Mouse (Mus musculus) megakaryocyte, embryonic 14.5 days (primary cell): ENCODE measurements around the gene Ifna15. TPM values are rescaled to one million over a fixed set of nuclear protein-coding genes. Genes with fewer than 3 reads are reported as not detected.
"Not testable (repeated sequence)": the region's sequence is repeated elsewhere in the genome, so short reads cannot be mapped to it uniquely, and the experiment has no call there.

Experiments used
- H3K27me3 ChIP-seq: replicated peaks from 2 replicates; pipeline ENCODE3; 2012; ENCODE audit warnings: inconsistent platforms
- H3K36me3 ChIP-seq: replicated peaks from 2 replicates; pipeline ENCODE3; 2012; ENCODE audit warnings: low read length, inconsistent platforms, mixed read lengths
- H3K4me1 ChIP-seq: 2 replicates; pipeline ENCODE4 v1.6.1; 2012; ENCODE audit warnings: inconsistent platforms
- H3K4me3 ChIP-seq: replicated peaks from 2 replicates; pipeline ENCODE3; 2012; ENCODE audit warnings: moderate library complexity, mild to moderate bottlenecking, inconsistent platforms
- H3K9me3 ChIP-seq: 2 replicates; pipeline ENCODE4 v1.6.1; 2012; ENCODE audit warnings: inconsistent platforms
- FLI1 ChIP-seq: IDR thresholded peaks from 2 replicates; pipeline ENCODE4 v1.6.1; 2012; ENCODE audit warnings: low read length, inconsistent platforms, mixed read lengths
- GATA1 ChIP-seq: IDR thresholded peaks from 3 replicates; pipeline ENCODE4 v1.6.1; 2012; ENCODE audit warnings: mixed read lengths, low read length, inconsistent platforms, borderline replicate concordance
- polyA plus RNA-seq: library from polyadenylated mRNA; stranded (reverse); fragments of >175 nt; gene quantifications from 2 replicates; pipeline ENCODE4 v1.2.3, GENCODE M21; 2012; ENCODE audit warnings: low replicate concordance; ENCODE audit not compliant: insufficient read depth

Gene Ifna15
- polyA plus RNA-seq, result not detected in 2 replicates

- H3K4me3 ChIP-seq, H3K4me1 ChIP-seq, H3K36me3 ChIP-seq, H3K9me3 ChIP-seq, H3K27me3 ChIP-seq: not testable (repeated sequence)
Measured at GRCm38 (mm10) chr4:88558145-88558544, at the start of gene Ifna15. Gene Ifna15, minus strand, starts transcription at chr4:88558245.

DNA sequence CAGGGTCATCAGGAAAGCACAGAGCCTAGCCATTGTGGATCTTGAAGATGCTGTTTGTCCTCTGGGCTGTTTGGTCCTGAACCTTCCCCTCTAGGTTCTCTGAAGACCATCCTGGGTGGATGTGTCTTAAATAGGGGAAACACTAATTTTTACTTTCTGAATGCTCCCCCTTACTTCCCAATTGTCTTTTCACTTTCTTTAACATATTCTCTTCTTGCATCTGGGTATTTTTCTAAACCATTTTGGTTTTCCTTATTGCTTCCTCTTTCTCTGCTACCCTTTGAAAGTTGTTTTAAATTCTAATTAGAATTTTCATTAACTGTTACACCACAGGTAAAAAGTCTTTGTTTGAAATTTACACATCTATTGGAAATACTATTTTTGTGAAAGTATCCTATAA, 45.2 kb upstream of the Ifna15 start, which contains the start of gene Ifna12:
Ifna12 (minus strand) TSS at position 101 of the 400 bp plus-strand sequence.
- TF ChIP-seq FLI1 (no peak), GATA1 (no peak)
- Histone ChIP-seq H3K9me3 (no peaks in the 10 kb centered on the region), H3K36me3 (no peaks in the 10 kb centered on the region), H3K4me3 (no peak within 1 kb of the TSS), H3K27me3 (no peaks in the 10 kb centered on the region), H3K4me1 (peaks cover 2% of the 10 kb centered on the region; the same call in 1 of the 2 replicates)

DNA sequence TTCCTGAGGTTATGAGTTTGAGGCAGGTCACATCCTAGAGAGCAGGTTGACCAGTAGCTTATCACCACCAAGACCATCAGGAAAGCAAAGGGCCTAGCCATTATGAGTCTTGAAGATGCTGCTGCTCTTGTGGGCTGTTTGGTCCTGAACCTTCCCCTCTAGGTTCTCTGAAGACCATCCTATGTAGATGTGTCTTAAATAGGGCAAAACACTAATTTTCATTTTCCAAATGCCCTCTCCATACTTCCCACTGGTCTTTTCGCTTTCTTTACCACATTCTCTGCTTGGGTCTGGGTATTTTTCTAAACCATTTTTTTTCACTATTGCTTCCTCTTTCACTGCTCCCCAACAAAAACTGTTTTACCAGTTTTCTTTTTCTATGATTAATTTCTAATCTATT, 34.2 kb upstream of the Ifna15 start, which contains the start of gene Ifna9:
Ifna9 (minus strand) TSS at position 101 of the 400 bp plus-strand sequence.
- Histone ChIP-seq H3K9me3 (no peaks in the 10 kb centered on the region), H3K4me3 (no peak within 1 kb of the TSS), H3K36me3 (no peaks in the 10 kb centered on the region), H3K4me1 (peaks cover 44% of the 10 kb centered on the region), H3K27me3 (no peaks in the 10 kb centered on the region)
- TF ChIP-seq GATA1, result no peak
- TF ChIP-seq FLI1, result no peak

DNA sequence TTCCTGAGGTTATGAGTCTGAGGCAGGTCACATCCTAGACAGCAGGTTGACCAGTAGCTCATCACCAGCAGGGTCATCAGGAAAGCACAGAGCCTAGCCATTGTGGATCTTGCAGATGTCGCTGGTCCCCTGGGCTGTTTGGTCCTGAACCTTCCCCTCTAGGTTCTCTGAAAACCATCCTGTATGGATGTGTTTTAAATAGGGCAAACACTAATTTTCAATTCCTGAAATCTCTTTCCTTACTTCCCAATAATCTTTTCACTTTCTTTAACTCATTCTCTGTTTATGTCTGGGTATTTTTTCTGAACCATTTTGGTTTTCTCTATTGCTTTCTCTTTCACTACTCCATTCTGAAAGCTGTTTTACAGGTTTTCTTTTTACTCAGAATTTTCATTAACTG, 13.7 kb upstream of the Ifna15 start, which contains the start of gene Ifna14:
Ifna14 (minus strand) TSS at position 101 of the 400 bp plus-strand sequence.
- Histone ChIP-seq H3K27me3 (peaks cover 2% of the 10 kb centered on the region), H3K36me3 (no peaks in the 10 kb centered on the region), H3K9me3 (no peaks in the 10 kb centered on the region), H3K4me1 (no peaks in the 10 kb centered on the region), H3K4me3 (no peak within 1 kb of the TSS)
- no peak for TF ChIP-seq GATA1
- TF ChIP-seq FLI1, result no peak

DNA sequence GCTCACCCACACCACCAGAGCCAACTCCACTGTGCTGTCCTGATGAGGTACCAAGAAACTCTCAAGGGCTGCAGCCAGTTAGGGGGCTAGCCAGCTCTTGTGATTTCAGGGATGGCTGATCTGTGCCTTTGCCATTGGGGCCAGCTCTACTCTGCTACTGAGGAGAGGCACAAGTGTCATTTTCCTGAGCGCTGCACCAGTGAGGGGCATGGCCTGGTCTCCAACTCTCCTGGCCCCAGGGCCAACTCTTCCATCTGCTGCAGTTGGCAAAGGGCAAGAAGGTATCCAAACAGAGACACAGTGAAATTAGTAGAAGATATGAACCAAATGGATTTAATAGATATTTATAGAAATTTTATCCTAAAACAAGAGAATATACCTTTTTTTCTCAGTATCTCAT, 3.7 kb upstream of the Ifna15 start:
- peaks cover 2% of the 10 kb centered on the region for H3K27me3 ChIP-seq

DNA sequence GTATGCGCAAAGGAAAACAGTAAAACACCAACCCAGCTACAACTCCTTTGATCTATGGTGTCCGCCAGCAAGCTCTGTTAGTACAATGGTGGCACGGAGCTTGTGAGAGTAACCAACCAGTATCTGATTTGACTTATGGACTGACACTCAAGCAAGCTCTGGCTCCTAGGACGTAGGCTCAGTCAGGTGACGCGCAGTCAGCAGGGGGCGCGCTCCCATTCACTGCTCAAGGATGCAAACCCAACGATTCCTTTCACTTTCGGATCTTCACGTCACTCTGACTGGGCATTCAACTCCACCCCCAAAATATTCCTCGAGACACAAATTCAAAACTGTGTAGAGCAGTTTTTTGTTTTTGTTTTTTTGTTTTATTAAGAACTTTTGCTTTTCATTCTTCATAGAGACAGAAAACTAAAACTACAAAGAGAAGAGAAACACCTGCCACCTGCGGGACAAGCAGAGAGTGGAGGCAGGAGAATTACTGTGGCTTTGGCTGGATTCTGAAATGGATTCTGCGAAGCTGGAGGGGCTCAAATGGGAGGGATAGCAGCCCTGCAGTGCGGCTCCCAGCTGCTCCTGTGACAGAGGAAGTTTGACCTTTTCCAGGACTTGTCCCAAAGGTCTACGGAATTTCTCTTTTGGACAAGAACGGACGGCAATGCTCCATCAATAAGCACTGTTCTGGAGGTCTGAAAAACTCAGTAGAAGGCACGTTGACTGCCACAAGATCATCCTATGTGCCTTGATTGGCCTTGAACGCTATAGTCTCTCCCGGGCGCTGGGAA, 7.7 kb downstream of the Ifna15 start:
- H3K36me3 ChIP-seq, result no peaks in the 10 kb centered on the region
- peak overlapping the region; percentile 92 for H3K4me3 ChIP-seq
- no peaks in the 10 kb centered on the region for H3K9me3 ChIP-seq
- H3K4me1 ChIP-seq, result peaks cover 30% of the 10 kb centered on the region
- no peak for TF ChIP-seq FLI1
- no peak for TF ChIP-seq GATA1
- H3K27me3 ChIP-seq, result peaks cover 5% of the 10 kb centered on the region

More for the DNA sequence above, 3.7 kb upstream of the Ifna15 start:
- TF ChIP-seq FLI1 (no peak), GATA1 (no peak)
- Histone ChIP-seq H3K9me3 (no peaks in the 10 kb centered on the region), H3K36me3 (no peaks in the 10 kb centered on the region), H3K4me1 (no peaks in the 10 kb centered on the region), H3K4me3 (no peak overlapping the region)

DNA sequence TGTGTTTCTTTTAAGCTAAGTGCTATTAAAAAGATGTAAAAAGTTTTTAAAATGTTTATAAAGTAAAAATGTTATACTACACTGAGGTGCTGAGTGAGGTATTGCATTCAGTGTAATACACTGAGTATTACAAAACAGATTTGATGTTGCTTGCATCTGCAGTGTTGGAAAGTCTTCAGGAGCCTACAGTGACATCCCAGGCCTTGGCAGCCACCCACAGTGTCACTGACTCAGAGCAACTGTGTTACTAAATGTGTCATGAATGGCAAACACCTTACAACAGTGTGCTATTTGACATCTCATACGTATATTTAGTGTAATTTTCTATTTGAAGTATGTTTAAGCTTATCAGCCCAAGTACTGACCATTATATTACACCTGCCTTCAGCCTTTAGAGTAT, 10.1 kb downstream of the Ifna15 start:
- peaks cover 27% of the 10 kb centered on the region for H3K4me1 ChIP-seq
- no peaks in the 10 kb centered on the region for H3K36me3 ChIP-seq
- H3K4me3 ChIP-seq, result no peak overlapping the region
- peaks cover 4% of the 10 kb centered on the region for H3K27me3 ChIP-seq
- TF ChIP-seq FLI1 (no peak), GATA1 (no peak)
- no peaks in the 10 kb centered on the region for H3K9me3 ChIP-seq

DNA sequence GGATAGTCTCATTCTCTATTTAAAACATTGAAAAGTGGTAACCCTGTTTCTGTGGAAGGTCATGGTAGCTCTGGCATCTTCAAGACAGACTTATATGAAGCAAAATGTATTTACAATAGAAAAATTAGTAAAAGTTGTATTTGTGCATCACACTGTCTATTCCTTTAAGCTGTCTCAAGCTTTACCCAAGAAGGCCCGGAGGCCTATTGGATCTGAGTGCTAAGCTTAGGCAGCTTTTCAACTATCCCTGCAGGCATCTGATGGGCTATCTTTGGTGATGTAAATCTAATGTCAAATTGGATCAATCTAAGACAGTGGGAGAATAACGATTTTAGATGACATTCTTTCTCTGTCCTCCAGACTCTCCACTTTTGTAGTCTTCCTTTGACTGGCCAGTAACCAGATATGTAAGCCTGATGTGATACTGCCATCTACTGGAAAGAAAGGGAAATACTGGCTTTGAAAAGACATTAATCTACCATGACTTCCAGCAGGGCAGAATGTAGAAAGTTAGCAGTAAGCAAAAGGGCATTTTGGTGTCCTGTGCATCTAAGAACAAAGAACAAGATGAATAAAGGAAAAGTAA, 14.3 kb downstream of the Ifna15 start:
- peaks cover 19% of the 10 kb centered on the region for H3K4me1 ChIP-seq
- H3K9me3 ChIP-seq, result no peaks in the 10 kb centered on the region
- H3K27me3 ChIP-seq, result peaks cover 3% of the 10 kb centered on the region
- TF ChIP-seq FLI1, result no peak
- TF ChIP-seq GATA1, result no peak
- H3K36me3 ChIP-seq, result no peaks in the 10 kb centered on the region
- H3K4me3 ChIP-seq, result no peak overlapping the region

DNA sequence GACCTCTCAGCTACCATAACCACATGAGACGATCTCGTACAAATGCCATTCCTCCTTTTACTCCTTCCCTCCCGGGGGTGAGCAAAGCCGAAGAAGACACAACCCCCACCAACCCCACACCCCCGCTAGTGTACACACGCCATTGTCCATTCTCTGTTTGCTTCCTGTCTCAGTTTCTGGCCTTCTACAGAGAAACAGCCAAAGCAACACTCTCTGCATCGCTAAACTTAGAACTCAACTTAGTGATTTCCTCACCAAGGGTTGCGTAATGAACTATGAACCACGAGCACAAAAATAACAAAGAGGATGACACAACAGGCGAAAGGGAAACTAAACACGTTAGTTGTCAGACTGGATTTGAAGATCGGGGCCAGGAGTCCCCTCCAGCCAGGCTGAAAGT, 20.7 kb downstream of the Ifna15 start:
- Histone ChIP-seq H3K4me3 (peak overlapping the region; percentile 82), H3K27me3 (no peaks in the 10 kb centered on the region)

GRCm38 (mm10) chr4:88536640-88537039, 21.4 kb downstream of the Ifna15 start:
- Histone ChIP-seq H3K36me3 (no peaks in the 10 kb centered on the region), H3K4me3 (no peak overlapping the region), H3K4me1 (peaks cover 45% of the 10 kb centered on the region), H3K27me3 (no peaks in the 10 kb centered on the region), H3K9me3 (no peaks in the 10 kb centered on the region)
- TF ChIP-seq GATA1 (no peak), FLI1 (no peak)

More for the DNA sequence above, 20.7 kb downstream of the Ifna15 start:
- Histone ChIP-seq H3K36me3 (no peaks in the 10 kb centered on the region), H3K4me1 (peaks cover 48% of the 10 kb centered on the region), H3K9me3 (no peaks in the 10 kb centered on the region)
- TF ChIP-seq GATA1, result no peak
- no peak for TF ChIP-seq FLI1
